Mouse (Mus musculus): ENCODE data around the gene Mapk3.

DNA sequence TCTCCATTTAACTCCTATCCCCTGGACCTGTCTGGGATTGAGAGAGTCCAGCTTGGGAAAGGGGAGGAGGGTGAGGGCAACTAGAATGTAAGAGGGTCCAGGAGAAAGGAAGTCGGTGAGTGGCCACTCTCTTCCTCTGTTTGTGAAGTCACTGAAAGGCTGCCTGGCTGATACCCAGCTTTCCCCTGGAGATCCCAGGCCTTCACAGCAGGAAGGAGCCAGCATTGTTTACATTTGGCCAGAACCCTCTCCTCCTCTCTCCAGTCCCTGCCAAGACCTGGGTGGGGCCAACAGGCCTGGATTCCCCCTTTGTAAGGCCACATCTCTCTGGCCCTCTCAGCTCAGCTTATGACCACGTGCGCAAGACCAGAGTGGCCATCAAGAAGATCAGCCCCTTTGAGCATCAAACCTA, 996 bp downstream of the Mapk3 start:
- TF ChIP-seq CTCF (IDR thresholded peaks at IDR 0.05; ENCODE audit: extremely low read depth, insufficient read length, insufficient replicate concordance, low read depth, low read length) = no peak
- TF ChIP-seq POLR2A (IDR thresholded peaks at IDR 0.05; ENCODE audit: low read depth, low read length) = peak; percentile 43

Data from small intestine, adult 2 months (tissue).